Mouse (Mus musculus) cerebellum, postnatal 25 days (tissue): ENCODE measurements at regions not wholly inside any gene's neighbourhood (a gene's known extent, or its start where the extent isn't known, plus 50 kb on each side); places are given as distances from the start of the nearest gene placed in this dataset.
"Not testable (repeated sequence)": the region's sequence is repeated elsewhere in the genome, so short reads cannot be mapped to it uniquely, and the experiment has no call there.

Experiments used
- DNase-seq, 2 experiments: peaks; one replicate each; pipeline ENCODE4 v3.0.0; 2021; ENCODE audit warnings: mixed read lengths in 2 of 2

DNA sequence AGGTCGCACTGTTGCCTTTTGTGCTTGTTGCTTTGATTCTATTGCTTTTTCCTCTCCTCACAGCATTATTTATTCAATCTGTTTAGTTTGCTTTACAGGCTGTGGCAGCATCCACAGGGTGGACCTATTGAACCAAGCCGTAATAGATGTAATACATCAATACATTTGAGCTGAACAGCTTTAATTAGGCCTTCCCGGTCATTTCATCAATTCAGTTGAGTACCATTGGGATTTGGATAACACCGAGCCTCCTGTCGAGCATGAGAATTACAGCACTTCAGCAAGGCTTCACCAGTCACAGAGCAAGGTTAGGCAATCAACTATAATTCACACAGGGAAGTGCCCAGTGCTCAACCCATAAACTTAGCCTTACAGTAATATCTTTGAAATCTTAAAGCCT lies 1701.8 kb downstream of the Olfm4 start:
- DNase-seq: no peak

DNA sequence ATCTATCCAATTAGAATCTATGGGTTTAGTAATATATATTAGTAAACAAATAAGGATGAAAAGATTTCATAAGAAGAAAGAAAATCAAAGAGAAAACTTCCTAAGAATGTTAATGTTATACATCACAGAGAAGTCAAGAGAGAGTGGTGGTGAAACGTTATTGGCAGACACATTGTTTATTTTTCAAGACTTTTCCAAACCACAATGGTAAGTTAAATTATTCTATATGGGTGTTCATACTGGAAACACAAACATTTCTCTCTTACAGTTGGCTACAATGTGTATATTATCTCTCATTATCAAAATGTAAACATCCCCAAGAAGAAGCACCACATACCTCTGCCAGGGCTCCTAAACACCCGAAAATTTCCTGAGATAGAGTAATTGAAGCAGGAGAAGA lies 1708.4 kb downstream of the Olfm4 start:
- not testable (repeated sequence) for DNase-seq

DNA sequence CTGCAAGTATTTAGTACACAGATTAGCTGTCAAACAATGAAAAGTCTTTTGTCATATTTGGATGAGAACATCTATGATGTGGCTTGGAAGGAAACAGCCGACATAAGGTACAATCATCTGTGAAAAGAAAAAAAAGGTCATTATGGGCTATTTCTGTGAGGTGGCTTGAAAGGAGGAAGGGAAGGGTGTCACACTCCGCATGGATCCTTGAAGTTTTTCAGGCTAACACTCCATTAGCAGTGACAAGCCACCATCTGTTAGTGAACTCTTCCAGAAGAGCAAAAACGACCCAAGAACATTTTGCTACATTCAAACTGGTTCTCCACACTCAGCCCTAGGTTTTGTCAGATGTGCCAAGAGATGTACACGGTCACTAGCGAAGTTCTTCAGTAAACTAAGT lies 1732.2 kb downstream of the Olfm4 start:
- DNase-seq: peak; percentile 21 to 48
